Mouse (Mus musculus): Measurements from ENCODE around the gene Rpia.

Gene Rpia

GRCm38 (mm10) chr6:70751251-70751897 is 40.7 kb downstream of the Rpia start:
- no peak for DNase-seq (ENCODE audit: low spot score in 2 of 2)

GRCm38 (mm10) chr6:70749750-70750149 is 42.3 kb downstream of the Rpia start:
- no peak for DNase-seq (ENCODE audit: low spot score in 2 of 2)

- no peak for DNase-seq (ENCODE audit: low spot score in 2 of 2)
Measured at GRCm38 (mm10) chr6:70747702-70748101, 44.3 kb downstream of the Rpia start.

GRCm38 (mm10) chr6:70743902-70744301 is 48.1 kb downstream of the Rpia start:
- DNase-seq (ENCODE audit: low spot score in 2 of 2) = no peak

GRCm38 (mm10) chr6:70742833-70743232 is 49.2 kb downstream of the Rpia start:
- no peak for DNase-seq (ENCODE audit: low spot score in 2 of 2)

GRCm38 (mm10) chr6:70740535-70740934 is 51.5 kb downstream of the Rpia start:
- no peak for DNase-seq (ENCODE audit: low spot score in 2 of 2)

- DNase-seq (ENCODE audit: low spot score in 2 of 2) = no peak
Measured at GRCm38 (mm10) chr6:70739456-70739855, 52.6 kb downstream of the Rpia start.

GRCm38 (mm10) chr6:70735528-70735927 is 56.5 kb downstream of the Rpia start:
- no peak for DNase-seq (ENCODE audit: low spot score in 2 of 2)

- DNase-seq (ENCODE audit: low spot score in 2 of 2) = no peak
Measured at GRCm38 (mm10) chr6:70730828-70731227, 61.2 kb downstream of the Rpia start.

- no peak for DNase-seq (ENCODE audit: low spot score in 2 of 2)
Measured at GRCm38 (mm10) chr6:70729125-70729524, 62.9 kb downstream of the Rpia start.

- DNase-seq (ENCODE audit: low spot score in 2 of 2) = no peak
Measured at GRCm38 (mm10) chr6:70727094-70727721, 64.8 kb downstream of the Rpia start.

GRCm38 (mm10) chr6:70725639-70726038 is 66.4 kb downstream of the Rpia start:
- no peak for DNase-seq (ENCODE audit: low spot score in 2 of 2)

GRCm38 (mm10) chr6:70724722-70725121 is 67.3 kb downstream of the Rpia start:
- DNase-seq (ENCODE audit: low spot score in 2 of 2) = no peak

- no peak for DNase-seq (ENCODE audit: low spot score in 2 of 2)
Measured at GRCm38 (mm10) chr6:70722298-70722697, 69.7 kb downstream of the Rpia start.

GRCm38 (mm10) chr6:70718760-70719159 is 73.3 kb downstream of the Rpia start:
- no peak for DNase-seq (ENCODE audit: low spot score in 2 of 2)

- DNase-seq (ENCODE audit: low spot score in 2 of 2) = no peak
Measured at GRCm38 (mm10) chr6:70718164-70718563, 73.9 kb downstream of the Rpia start.

GRCm38 (mm10) chr6:70716701-70717393 is 75.2 kb downstream of the Rpia start:
- DNase-seq (ENCODE audit: low spot score in 2 of 2) = no peak

Measured in frontal cortex, postnatal 14 days (tissue).